Mouse (Mus musculus) testis, adult 2 months (tissue): Measurements from ENCODE around the gene Triobp. TPM values are rescaled to one million over a fixed set of nuclear protein-coding genes. Genes with fewer than 3 reads are reported as not detected.

Experiments used
- H3K27ac ChIP-seq: fragments of 200-500 bp; 2 replicates; pipeline ENCODE4 v1.5.1; 2012; ENCODE audit warnings: low read depth, low read length; ENCODE audit not compliant: control insufficient read depth, insufficient read depth
- H3K27me3 ChIP-seq: fragments of 200-500 bp; 2 replicates; pipeline ENCODE4 v1.6.1; 2012; ENCODE audit warnings: mild to moderate bottlenecking, low read length, moderate library complexity; ENCODE audit not compliant: control insufficient read depth, insufficient read depth
- H3K36me3 ChIP-seq: fragments of 200-500 bp; 2 replicates; pipeline ENCODE4 v1.6.1; 2012; ENCODE audit warnings: mild to moderate bottlenecking, low read length; ENCODE audit not compliant: control insufficient read depth, insufficient read depth
- H3K4me1 ChIP-seq: fragments of 200-500 bp; 2 replicates; pipeline ENCODE4 v1.6.1; 2012; ENCODE audit warnings: low read length; ENCODE audit not compliant: control insufficient read depth, insufficient read depth
- H3K4me3 ChIP-seq: fragments of 200-500 bp; 2 replicates; pipeline ENCODE4 v1.5.1; 2012; ENCODE audit warnings: low read depth, mild to moderate bottlenecking, low read length, moderate library complexity, mixed read lengths; ENCODE audit not compliant: control insufficient read depth
- CTCF ChIP-seq: fragments of 200-500 bp; IDR thresholded peaks from 2 replicates; pipeline ENCODE4 v1.5.1; 2012; ENCODE audit warnings: low read depth, mild to moderate bottlenecking, inconsistent platforms, low read length, moderate library complexity; ENCODE audit not compliant: control insufficient read depth, insufficient read depth, insufficient replicate concordance
- POLR2A ChIP-seq: fragments of 200-500 bp; IDR thresholded peaks from 2 replicates; pipeline ENCODE4 v1.6.1; 2012; ENCODE audit warnings: low read depth, mild to moderate bottlenecking, inconsistent platforms, low read length, moderate library complexity; ENCODE audit not compliant: control insufficient read depth
- polyA plus RNA-seq: library from polyadenylated mRNA; depleted of rRNA; stranded (reverse); fragments of >200 nt; gene quantifications from 2 replicates; pipeline ENCODE4 v1.2.3, GENCODE M21; 2012

The Triobp gene
- polyA plus RNA-seq, 1 experiment: 22.6 TPM

- H3K36me3 ChIP-seq: peaks cover 2% of the 10 kb centered on the region; the same call in 1 of the 2 replicates
- TF ChIP-seq POLR2A: no peak
- no peaks in the 10 kb centered on the region; the same call in 1 of the 2 replicates for H3K4me1 ChIP-seq
- H3K4me3 ChIP-seq: no peak overlapping the region
- H3K27me3 ChIP-seq: no peaks in the 10 kb centered on the region
- H3K27ac ChIP-seq: no peak overlapping the region
Measured at GRCm38 (mm10) chr15:78995916-78996315, 48.4 kb downstream of the Triobp start.

GRCm38 (mm10) chr15:78996663-78997062, 49.1 kb downstream of the Triobp start:
- Histone ChIP-seq H3K27me3 (no peaks in the 10 kb centered on the region), H3K4me3 (no peak overlapping the region), H3K36me3 (peaks cover 2% of the 10 kb centered on the region; the same call in 1 of the 2 replicates), H3K27ac (no peak overlapping the region), H3K4me1 (no peaks in the 10 kb centered on the region; the same call in 1 of the 2 replicates)
- TF ChIP-seq CTCF: no peak
- TF ChIP-seq POLR2A: no peak

GRCm38 (mm10) chr15:78998348-78998747, 50.8 kb downstream of the Triobp start:
- no peak for TF ChIP-seq CTCF
- TF ChIP-seq POLR2A: no peak
- H3K27me3 ChIP-seq: no peaks in the 10 kb centered on the region
- no peaks in the 10 kb centered on the region; the same call in 1 of the 2 replicates for H3K4me1 ChIP-seq
- no peak overlapping the region for H3K27ac ChIP-seq
- no peak overlapping the region for H3K4me3 ChIP-seq
- H3K36me3 ChIP-seq: peaks cover 2% of the 10 kb centered on the region; the same call in 1 of the 2 replicates

- Histone ChIP-seq H3K27ac (no peak overlapping the region), H3K4me3 (no peak overlapping the region), H3K36me3 (no peaks in the 10 kb centered on the region), H3K27me3 (no peaks in the 10 kb centered on the region), H3K4me1 (no peaks in the 10 kb centered on the region; the same call in 1 of the 2 replicates)
- TF ChIP-seq POLR2A (no peak), CTCF (no peak)
Measured at GRCm38 (mm10) chr15:78999586-78999985, 52.1 kb downstream of the Triobp start.

- no peaks in the 10 kb centered on the region; the same call in 1 of the 2 replicates for H3K4me1 ChIP-seq
- H3K36me3 ChIP-seq: no peaks in the 10 kb centered on the region
- no peak overlapping the region for H3K4me3 ChIP-seq
- H3K27ac ChIP-seq: no peak overlapping the region
- TF ChIP-seq POLR2A: no peak
- TF ChIP-seq CTCF: no peak
- no peaks in the 10 kb centered on the region for H3K27me3 ChIP-seq
Measured at GRCm38 (mm10) chr15:79000357-79000791, 52.9 kb downstream of the Triobp start.

GRCm38 (mm10) chr15:79001559-79001958, 54.0 kb downstream of the Triobp start:
- no peaks in the 10 kb centered on the region for H3K4me1 ChIP-seq
- no peak overlapping the region for H3K4me3 ChIP-seq
- H3K36me3 ChIP-seq: no peaks in the 10 kb centered on the region
- H3K27ac ChIP-seq: no peak overlapping the region
- TF ChIP-seq CTCF: no peak
- TF ChIP-seq POLR2A: no peak
- H3K27me3 ChIP-seq: no peaks in the 10 kb centered on the region

GRCm38 (mm10) chr15:79002036-79002435, 54.5 kb downstream of the Triobp start:
- H3K27ac ChIP-seq: no peak overlapping the region
- no peaks in the 10 kb centered on the region for H3K36me3 ChIP-seq
- TF ChIP-seq CTCF (no peak), POLR2A (no peak)
- H3K4me1 ChIP-seq: no peaks in the 10 kb centered on the region
- H3K4me3 ChIP-seq: no peak overlapping the region
- H3K27me3 ChIP-seq: no peaks in the 10 kb centered on the region

GRCm38 (mm10) chr15:79003079-79003478, 55.6 kb downstream of the Triobp start:
- Histone ChIP-seq H3K27ac (no peak overlapping the region), H3K4me3 (no peak overlapping the region), H3K36me3 (no peaks in the 10 kb centered on the region), H3K4me1 (no peaks in the 10 kb centered on the region), H3K27me3 (no peaks in the 10 kb centered on the region)
- no peak for TF ChIP-seq POLR2A
- TF ChIP-seq CTCF: no peak
